Mouse (Mus musculus): ENCODE results near the gene Traf4.

DNA sequence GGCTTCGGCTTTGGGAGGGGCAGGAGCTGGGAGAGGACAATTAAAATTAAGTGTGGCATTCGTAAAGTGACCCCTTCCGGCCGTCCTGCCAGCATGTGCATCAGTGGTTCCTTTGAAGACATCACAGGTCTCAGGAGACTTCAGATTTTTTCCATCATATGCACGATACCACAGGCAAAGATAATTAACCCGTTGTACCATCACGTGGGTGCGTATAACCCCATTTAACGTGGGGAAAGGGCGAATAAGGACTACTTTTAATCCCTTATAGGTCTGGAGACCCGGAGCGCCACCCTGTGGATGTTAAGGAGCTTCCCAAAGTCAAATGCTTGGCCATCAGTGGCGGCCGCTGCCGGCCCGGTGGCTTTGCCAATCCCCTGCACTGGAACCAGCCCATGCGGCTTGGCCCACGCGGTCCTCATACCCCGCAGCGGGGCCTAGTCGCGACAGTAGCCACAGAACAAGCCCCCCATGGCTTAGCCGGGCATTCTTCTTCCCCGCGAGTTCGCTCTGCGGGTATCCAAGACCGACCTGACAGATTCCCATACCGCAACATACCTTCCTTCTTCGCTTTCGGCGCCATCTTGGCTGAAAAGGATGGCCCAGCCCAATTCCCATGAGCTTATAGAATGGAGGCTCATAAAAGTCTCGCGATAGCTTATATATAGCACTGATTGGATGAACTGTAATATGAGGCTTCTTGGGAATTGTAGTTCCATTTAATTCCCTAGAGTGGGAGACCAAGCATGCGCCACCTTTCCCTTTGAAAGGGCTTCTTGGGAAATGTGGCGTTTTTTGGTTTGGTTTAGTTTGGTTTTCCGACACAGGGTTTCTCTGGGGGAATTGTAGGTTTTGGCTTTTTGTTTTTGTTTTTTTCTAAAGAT lies 17.8 kb upstream of the Traf4 start, which contains the start of gene Rpl23a:
- TF ChIP-seq MYOD1 (IDR thresholded peaks at IDR 0.05; ENCODE audit: control insufficient read depth, insufficient read length, low read depth) = no peak
- TF ChIP-seq CTCF (IDR thresholded peaks at IDR 0.05; ENCODE audit: control insufficient read depth, insufficient read depth, insufficient read length) = no peak
- TF ChIP-seq MAX (IDR thresholded peaks at IDR 0.05) = peak; percentile 68
